Mouse (Mus musculus): ENCODE data around the gene Clpsl2. TPM values are rescaled to one million over a fixed set of nuclear protein-coding genes. Genes with fewer than 3 reads are reported as not detected.
A peak's percentile ranks its signal among the peaks of the same experiment; 100 is the strongest.

The Clpsl2 gene
- polyA plus RNA-seq, 1 experiment from 2014 or later: not detected

DNA sequence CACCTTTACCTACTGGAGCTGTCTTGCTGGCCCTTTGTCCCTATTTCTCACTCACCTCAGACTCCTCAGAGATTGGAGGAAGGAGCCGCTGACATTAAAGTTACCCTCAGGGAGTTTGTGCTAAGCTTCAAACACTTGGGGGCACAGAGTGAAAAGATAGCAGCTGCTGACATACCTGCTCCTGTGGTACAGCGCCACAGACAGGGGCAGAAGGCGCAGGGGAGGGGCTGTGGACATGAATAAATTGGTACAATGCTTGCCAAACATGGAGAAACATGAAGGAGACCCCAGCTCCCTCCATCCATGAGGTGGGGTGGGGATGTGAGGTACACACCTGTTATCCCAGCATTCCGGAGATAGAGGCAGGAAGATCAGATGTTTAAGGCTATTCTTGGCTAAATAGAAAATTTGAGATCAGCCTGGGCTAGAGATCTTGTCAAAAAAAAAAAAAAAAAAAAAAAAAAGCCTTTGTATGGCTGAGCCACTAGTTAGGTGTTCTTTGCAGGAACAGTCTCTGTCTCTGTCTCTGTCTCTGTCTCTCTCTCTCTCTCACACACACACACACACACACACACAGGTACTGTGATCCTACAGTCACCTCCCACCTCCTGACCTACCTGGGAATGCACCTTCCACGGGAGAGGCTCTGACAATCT lies 28.0 kb upstream of the Clpsl2 start:
- H3K4me3 ChIP-seq: no peak overlapping the region
- no peaks in the 10 kb centered on the region for H3K36me3 ChIP-seq
- peaks cover 19% of the 10 kb centered on the region; the same call in 1 of the 2 replicates for H3K4me1 ChIP-seq (replicated peaks)
- ATAC-seq (ENCODE audit: insufficient number of reproducible peaks, low FRiP score): no peak
- WGBS: 52% methylated on average over 5 of the region's 5 CpGs
- no peaks in the 10 kb centered on the region for H3K9me3 ChIP-seq (replicated peaks)
- H3K27ac ChIP-seq (ENCODE audit: poor library complexity, severe bottlenecking): no peak overlapping the region
- no peak overlapping the region for H3K4me2 ChIP-seq
- H3K9ac ChIP-seq: no peak overlapping the region
- peaks cover 41% of the 10 kb centered on the region for H3K27me3 ChIP-seq (replicated peaks)

DNA sequence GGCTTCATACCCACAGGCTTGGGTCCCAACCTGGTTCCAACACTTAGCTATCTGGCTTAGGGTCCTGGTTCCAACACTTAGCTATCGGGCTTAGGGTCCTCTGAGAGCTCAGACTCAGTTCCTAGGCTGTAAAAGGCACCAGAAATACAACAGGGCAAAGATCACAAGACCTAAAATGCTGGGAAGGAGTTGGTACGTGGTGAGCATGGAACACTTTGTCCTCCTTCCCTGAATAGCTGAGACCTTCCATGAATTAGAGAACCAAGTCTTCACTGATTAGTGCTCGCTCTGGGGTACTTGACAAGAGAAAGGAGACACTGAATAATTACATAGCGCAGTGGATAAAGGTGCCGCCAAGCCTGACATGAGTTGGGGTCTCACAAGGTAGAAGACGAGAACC lies 27.3 kb upstream of the Clpsl2 start:
- WGBS: 40% methylated on average over 6 of the region's 6 CpGs
- peaks cover 38% of the 10 kb centered on the region for H3K27me3 ChIP-seq (replicated peaks)
- H3K4me1 ChIP-seq (replicated peaks): peaks cover 19% of the 10 kb centered on the region; the same call in 1 of the 2 replicates
- H3K4me3 ChIP-seq: no peak overlapping the region
- peak overlapping the region; percentile 94 for H3K4me2 ChIP-seq
- H3K36me3 ChIP-seq: no peaks in the 10 kb centered on the region
- H3K27ac ChIP-seq (ENCODE audit: poor library complexity, severe bottlenecking): no peak overlapping the region
- no peak for ATAC-seq (ENCODE audit: insufficient number of reproducible peaks, low FRiP score)
- H3K9ac ChIP-seq: no peak overlapping the region
- no peaks in the 10 kb centered on the region for H3K9me3 ChIP-seq (replicated peaks)

DNA sequence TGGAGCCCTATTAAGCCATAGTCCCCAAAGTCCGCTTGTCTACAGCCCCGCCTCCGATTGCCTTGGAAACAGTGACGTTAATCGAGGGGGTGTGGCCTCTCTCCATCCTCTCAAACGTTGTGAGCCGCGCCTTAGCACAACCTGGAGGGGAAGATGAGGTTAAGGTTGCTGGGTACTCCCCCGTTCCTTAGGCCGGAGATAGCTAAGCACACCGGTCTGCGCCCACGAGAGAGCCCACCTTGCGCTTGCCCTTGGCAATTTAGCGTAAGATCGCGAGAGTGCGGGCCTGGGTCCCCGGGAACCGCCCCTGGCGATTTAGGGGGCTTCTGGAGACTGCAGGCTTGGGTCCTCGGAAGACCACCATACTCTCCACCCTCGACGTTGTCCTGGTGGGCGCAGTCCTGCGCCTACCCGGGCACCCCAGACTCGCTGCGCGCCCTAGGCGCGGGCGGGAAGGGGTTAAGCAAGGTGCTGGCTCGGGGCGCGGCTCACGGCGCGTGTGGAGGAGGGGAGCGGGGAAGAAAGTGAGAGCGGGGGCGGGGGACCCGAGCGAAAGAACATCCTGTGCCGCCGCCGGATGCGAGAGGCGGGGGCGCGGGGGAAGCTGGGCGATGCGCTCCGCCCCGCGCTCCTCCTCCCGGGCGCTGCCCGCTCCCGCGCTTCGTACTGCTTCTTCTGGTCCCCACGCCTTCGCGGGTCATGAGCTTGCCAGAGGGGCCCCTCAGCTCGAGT lies 26.4 kb upstream of the Clpsl2 start:
- Histone ChIP-seq H3K9me3 (replicated peaks) (no peaks in the 10 kb centered on the region), H3K9ac (peak overlapping the region; percentile 67), H3K4me2 (peak overlapping the region; percentile 94), H3K4me3 (peak overlapping the region; percentile 67), H3K36me3 (no peaks in the 10 kb centered on the region), H3K27ac (ENCODE audit: poor library complexity, severe bottlenecking) (peak overlapping the region; percentile 36; the same call in 1 of the 2 replicates), H3K4me1 (replicated peaks) (peaks cover 18% of the 10 kb centered on the region; the same call in 1 of the 2 replicates), H3K27me3 (replicated peaks) (peaks cover 38% of the 10 kb centered on the region)
- ATAC-seq (ENCODE audit: insufficient number of reproducible peaks, low FRiP score): peak; percentile 81
- WGBS: under 1% methylated on average over 66 of the region's 66 CpGs

DNA sequence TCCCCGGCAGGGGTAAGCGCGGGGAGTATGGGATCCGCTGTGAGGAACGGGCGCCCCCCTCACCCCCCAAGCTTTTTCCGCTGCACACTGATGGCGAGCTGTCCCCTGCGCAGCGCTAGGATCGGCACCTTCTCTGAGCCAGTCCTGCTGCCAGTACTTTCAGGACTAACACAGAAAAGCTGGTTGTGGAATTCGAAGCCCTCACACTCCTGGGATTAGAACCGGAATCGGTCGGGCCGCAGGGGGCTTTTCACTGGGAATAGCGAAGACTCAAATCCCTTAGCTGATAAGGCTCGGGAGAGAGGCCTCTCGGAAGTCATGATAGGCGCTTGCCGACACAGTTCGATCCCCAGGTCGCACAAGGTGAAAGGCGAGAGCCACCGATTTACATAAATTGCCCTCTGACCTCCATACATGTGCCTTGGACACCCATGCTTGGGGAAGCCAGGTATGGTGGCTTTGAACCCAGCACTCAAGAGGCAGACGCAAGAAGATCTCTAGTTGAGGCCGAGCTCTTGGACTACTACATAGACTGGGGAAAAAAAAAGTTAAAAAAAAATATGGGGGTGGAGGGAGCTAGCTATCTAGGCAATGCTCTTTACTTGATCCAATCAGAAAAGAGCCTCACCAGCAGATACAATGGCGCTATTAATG lies 25.7 kb upstream of the Clpsl2 start:
- H3K27me3 ChIP-seq (replicated peaks): peaks cover 41% of the 10 kb centered on the region
- ATAC-seq (ENCODE audit: insufficient number of reproducible peaks, low FRiP score): no peak

DNA sequence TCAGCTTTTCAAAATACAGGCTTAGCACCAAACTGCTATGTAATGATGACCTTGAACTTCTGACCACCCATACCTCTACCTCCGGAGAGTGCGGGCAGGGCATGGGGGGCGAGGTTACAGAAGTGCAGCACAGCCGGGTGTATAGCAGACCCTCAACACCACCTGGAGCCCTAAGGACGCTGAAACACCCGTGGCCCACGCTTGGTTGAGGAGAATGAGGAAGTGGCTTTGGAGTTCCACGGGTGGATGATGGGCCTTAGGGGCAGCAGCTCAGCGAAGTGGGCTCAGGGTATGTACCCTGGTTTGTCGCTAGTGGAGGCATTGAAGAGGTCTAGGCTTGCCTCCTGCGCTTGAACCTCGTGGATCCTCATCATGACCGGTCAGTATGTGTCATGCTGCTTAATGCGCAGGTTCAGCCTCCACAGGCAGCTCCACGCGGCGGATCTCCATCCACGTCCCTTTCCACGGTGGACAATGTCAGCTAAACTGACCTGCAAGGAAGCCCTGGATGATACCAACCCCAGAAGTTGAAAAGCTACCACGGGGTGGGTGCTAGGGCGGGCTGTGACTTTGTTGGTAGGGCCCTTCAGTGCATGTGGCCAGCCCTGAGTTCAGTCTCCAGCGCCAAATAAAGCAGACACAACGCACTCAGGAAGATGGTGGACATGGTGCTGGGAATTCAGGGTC lies 25.1 kb upstream of the Clpsl2 start:
- no peak for ATAC-seq (ENCODE audit: insufficient number of reproducible peaks, low FRiP score)
- Histone ChIP-seq H3K9ac (no peak overlapping the region), H3K27ac (ENCODE audit: poor library complexity, severe bottlenecking) (no peak overlapping the region), H3K27me3 (replicated peaks) (peaks cover 41% of the 10 kb centered on the region), H3K9me3 (replicated peaks) (no peaks in the 10 kb centered on the region), H3K4me2 (peak overlapping the region; percentile 94; the same call in 1 of the 2 replicates), H3K4me1 (replicated peaks) (0 out of 2 replicates have a peak, but pooled peaks cover 11% of the 10 kb centered on the region), H3K36me3 (no peaks in the 10 kb centered on the region), H3K4me3 (no peak overlapping the region)
- WGBS: 75% methylated on average over 23 of the region's 23 CpGs

More for the DNA sequence above, 25.7 kb upstream of the Clpsl2 start:
- H3K4me2 ChIP-seq: peak overlapping the region; percentile 94
- H3K4me3 ChIP-seq: peak overlapping the region; percentile 67
- 6% methylated on average over 28 of the region's 28 CpGs for WGBS
- H3K9ac ChIP-seq: peak overlapping the region; percentile 67
- H3K36me3 ChIP-seq: no peaks in the 10 kb centered on the region
- H3K27ac ChIP-seq (ENCODE audit: poor library complexity, severe bottlenecking): peak overlapping the region; percentile 24; the same call in 1 of the 2 replicates
- H3K9me3 ChIP-seq (replicated peaks): no peaks in the 10 kb centered on the region
- 0 out of 2 replicates have a peak, but pooled peaks cover 12% of the 10 kb centered on the region for H3K4me1 ChIP-seq (replicated peaks)

DNA sequence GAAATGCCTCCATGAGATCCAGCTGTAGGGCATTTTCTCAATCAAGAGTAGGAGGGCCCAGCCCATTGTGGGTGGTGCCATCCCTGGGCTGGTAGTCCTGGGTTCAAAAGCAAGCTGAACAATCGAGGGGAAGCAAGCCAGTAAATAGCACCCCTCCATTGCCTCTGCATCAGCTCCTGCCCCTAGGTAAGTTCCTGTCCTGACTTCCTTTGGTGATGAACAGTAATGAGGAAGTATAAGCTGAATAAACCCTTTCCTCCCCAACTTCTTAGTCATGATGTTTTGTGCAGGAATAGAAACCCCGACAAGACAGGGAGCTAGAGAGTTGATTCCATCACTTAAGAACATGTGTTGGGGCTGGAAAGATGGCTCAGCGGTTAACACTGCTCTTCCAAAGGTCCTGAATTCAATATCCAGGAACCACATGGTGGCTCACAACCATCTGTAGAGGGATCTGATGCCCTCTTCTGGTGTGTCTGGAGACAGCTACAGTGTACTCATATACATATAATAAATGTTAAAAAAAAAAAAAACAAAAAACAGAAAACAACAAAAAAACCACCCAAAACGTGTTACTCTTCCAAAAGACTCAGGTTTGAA lies 24.3 kb upstream of the Clpsl2 start:
- H3K4me1 ChIP-seq (replicated peaks): 0 out of 2 replicates have a peak, but pooled peaks cover 11% of the 10 kb centered on the region
- WGBS: 68% methylated on average over 4 of the region's 4 CpGs
- H3K27me3 ChIP-seq (replicated peaks): peaks cover 42% of the 10 kb centered on the region
- H3K4me3 ChIP-seq: no peak overlapping the region
- H3K27ac ChIP-seq (ENCODE audit: poor library complexity, severe bottlenecking): no peak overlapping the region
- no peaks in the 10 kb centered on the region for H3K36me3 ChIP-seq
- no peak for ATAC-seq (ENCODE audit: insufficient number of reproducible peaks, low FRiP score)
- H3K9me3 ChIP-seq (replicated peaks): no peaks in the 10 kb centered on the region
- no peak overlapping the region for H3K4me2 ChIP-seq
- H3K9ac ChIP-seq: no peak overlapping the region

DNA sequence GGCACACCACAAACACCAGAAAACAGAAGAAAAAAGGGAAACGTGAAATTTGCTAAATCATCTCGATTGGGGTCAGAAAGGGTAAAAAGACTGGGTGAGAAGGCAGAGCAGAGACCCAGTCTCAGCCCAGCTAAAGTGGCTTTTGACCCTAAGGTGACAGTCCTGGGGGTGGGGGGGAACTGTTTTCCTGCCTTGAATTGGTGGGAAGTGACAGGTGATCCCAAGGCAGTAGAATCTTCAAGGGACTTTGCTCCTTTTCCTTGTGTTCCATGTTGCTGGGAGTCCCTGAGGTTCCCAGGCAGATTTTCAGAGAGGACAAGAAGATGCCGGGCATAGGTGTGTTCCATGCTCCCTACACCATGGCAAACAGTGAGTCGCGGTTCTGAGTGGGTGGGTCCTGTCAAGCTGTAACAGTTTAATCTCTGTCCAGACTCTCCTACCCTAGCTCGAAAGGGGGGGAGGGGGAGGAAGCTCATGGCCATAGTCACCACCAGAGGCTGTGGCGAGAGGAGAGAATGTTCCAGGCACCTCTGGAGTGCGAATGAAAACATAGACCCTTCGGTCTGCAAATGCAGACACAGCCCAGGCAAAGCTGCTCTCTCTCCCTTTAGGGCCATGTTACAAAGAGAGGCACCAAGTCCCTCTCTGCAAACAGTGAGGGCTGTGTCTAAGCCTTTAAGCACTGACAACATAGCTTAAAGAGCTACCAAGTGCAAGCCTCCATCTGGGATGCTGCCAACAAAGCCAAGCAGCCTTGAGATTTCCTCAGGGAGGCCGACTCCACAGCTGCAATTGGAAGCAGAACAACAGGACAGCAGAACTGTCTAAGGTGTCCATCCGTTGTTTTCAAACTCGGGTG lies 21.8 kb upstream of the Clpsl2 start:
- Histone ChIP-seq H3K4me3 (no peak overlapping the region), H3K4me1 (replicated peaks) (0 out of 2 replicates have a peak, but pooled peaks cover 11% of the 10 kb centered on the region), H3K27ac (ENCODE audit: poor library complexity, severe bottlenecking) (no peak overlapping the region), H3K9ac (peak overlapping the region; percentile 14; the same call in 1 of the 2 replicates), H3K27me3 (replicated peaks) (peaks cover 42% of the 10 kb centered on the region), H3K4me2 (peak overlapping the region; percentile 45), H3K36me3 (no peaks in the 10 kb centered on the region), H3K9me3 (replicated peaks) (no peaks in the 10 kb centered on the region)
- whole genome bisulfite sequencing: 41% methylated on average over 12 of the region's 12 CpGs
- no peak for ATAC-seq (ENCODE audit: insufficient number of reproducible peaks, low FRiP score)

DNA sequence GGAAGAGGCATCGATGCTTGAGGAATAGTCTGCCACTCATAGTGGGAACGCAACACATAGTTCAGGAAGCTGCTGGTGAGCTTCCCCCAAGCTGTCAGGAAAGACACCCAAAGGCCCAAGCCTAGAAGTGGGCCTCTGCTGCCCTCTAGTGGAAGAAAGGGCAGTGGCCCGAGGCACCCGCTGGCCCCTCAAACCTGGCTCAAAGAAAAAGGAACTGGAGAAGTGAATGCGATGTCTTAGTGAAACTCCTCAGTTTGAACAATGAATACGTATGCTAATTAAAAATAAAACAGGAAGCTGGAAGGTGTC lies 21.2 kb upstream of the Clpsl2 start:
- Histone ChIP-seq H3K27me3 (replicated peaks) (peaks cover 46% of the 10 kb centered on the region), H3K27ac (ENCODE audit: poor library complexity, severe bottlenecking) (no peak overlapping the region), H3K4me1 (replicated peaks) (0 out of 2 replicates have a peak, but pooled peaks cover 11% of the 10 kb centered on the region), H3K4me2 (peak overlapping the region; percentile 45), H3K9me3 (replicated peaks) (no peaks in the 10 kb centered on the region), H3K9ac (peak overlapping the region; percentile 14; the same call in 1 of the 2 replicates), H3K4me3 (no peak overlapping the region), H3K36me3 (no peaks in the 10 kb centered on the region)
- 7% methylated on average over 6 of the region's 6 CpGs for WGBS
- no peak for ATAC-seq (ENCODE audit: insufficient number of reproducible peaks, low FRiP score)

DNA sequence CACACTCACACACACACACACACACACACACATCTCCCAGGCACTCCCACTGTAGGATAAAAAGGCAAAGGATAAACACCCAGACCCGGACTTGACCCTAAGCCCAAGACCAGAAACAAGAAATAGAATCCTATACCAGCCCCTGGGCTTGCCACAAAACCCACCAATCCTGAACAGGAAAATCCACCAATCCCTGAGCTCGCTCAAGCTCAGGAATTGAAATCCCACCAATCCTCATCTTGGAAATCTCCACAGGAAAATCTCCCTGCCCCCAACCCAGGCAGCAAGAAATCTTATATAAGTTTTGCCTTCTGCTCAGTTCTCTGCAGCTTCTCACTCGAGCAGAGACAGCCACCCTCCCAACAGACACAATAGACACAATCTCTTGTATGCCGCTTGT lies 20.1 kb upstream of the Clpsl2 start:
- no peak overlapping the region for H3K4me3 ChIP-seq
- no peak for ATAC-seq (ENCODE audit: insufficient number of reproducible peaks, low FRiP score)
- H3K9ac ChIP-seq: no peak overlapping the region
- H3K27me3 ChIP-seq (replicated peaks): peaks cover 43% of the 10 kb centered on the region
- H3K4me2 ChIP-seq: no peak overlapping the region
- H3K36me3 ChIP-seq: no peaks in the 10 kb centered on the region
- WGBS: 59% methylated on average over 4 of the region's 4 CpGs
- no peak overlapping the region for H3K27ac ChIP-seq (ENCODE audit: poor library complexity, severe bottlenecking)
- 0 out of 2 replicates have a peak, but pooled peaks cover 5% of the 10 kb centered on the region for H3K4me1 ChIP-seq (replicated peaks)
- H3K9me3 ChIP-seq (replicated peaks): no peaks in the 10 kb centered on the region

DNA sequence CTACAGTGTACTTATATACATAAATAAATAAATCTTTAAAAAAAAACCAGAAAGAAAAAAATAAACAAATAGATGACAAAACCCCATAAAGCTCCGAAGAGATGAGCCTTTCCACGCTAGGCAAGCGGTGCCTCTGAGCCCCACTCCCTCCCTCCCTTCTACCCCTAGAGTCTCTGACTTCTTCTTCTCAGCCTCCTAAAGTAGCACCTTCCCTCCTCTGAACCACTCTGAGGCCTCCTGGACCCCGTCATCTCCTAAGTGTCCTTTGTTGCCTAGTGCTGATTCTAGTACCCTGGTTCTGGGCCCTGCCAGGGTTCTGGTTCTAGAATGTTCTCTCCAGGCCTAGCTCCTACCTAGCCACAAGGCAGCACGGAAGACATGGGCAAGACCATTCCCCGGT lies 18.7 kb upstream of the Clpsl2 start, which contains the start of gene Armc12:
Armc12 (plus strand) TSS at position 301 of the 400 bp plus-strand sequence.
- H3K27ac ChIP-seq (ENCODE audit: poor library complexity, severe bottlenecking): no peak within 1 kb of the TSS
- 0 out of 2 replicates have a peak, but pooled peaks cover 5% of the 10 kb centered on the region for H3K4me1 ChIP-seq (replicated peaks)
- no peak for ATAC-seq (ENCODE audit: insufficient number of reproducible peaks, low FRiP score)
- WGBS: 82% methylated on average over 6 of the region's 6 CpGs
- no peak within 1 kb of the TSS for H3K9ac ChIP-seq
- H3K9me3 ChIP-seq (replicated peaks): no peaks in the 10 kb centered on the region
- H3K4me3 ChIP-seq: no peak within 1 kb of the TSS
- peaks cover 40% of the 10 kb centered on the region for H3K27me3 ChIP-seq (replicated peaks)
- H3K4me2 ChIP-seq: no peak within 1 kb of the TSS
- no peaks in the 10 kb centered on the region for H3K36me3 ChIP-seq

Measured in heart, embryonic 12.5 days (tissue).